Mouse (Mus musculus) midbrain, embryonic 12.5 days (tissue): Measurements from ENCODE around the gene Sun3. TPM values are rescaled to one million over a fixed set of nuclear protein-coding genes. Genes with fewer than 3 reads are reported as not detected.

Source experiments
- ATAC-seq: fragments of 200-750 bp; cut with Nextera tagmentation; 2 replicates; pipeline ENCODE4 v1.8.0; 2017; ENCODE audit warnings: low read depth, moderate TSS enrichment, moderate library complexity; ENCODE audit not compliant: low FRiP score
- H3K27ac ChIP-seq: fragments of 300-500 bp; sonication (generic); replicated peaks from 2 replicates; pipeline ENCODE4 v1.5.1; 2016; ENCODE audit warnings: mild to moderate bottlenecking
- H3K27me3 ChIP-seq: fragments of 300-500 bp; sonication (generic); 2 replicates; pipeline ENCODE4 v1.6.1; 2016; ENCODE audit warnings: mild to moderate bottlenecking
- H3K36me3 ChIP-seq: fragments of 300-500 bp; sonication (generic); 2 replicates; pipeline ENCODE4 v1.6.1; 2016
- H3K4me1 ChIP-seq: fragments of 300-500 bp; sonication (generic); 2 replicates; pipeline ENCODE4 v1.6.1; 2016
- H3K4me2 ChIP-seq: fragments of 300-500 bp; sonication (generic); replicated peaks from 2 replicates; pipeline ENCODE4 v1.6.1; 2016; ENCODE audit warnings: mild to moderate bottlenecking, moderate library complexity
- H3K4me3 ChIP-seq: fragments of 300-500 bp; sonication (generic); 2 replicates; pipeline ENCODE4 v1.5.1; 2016; ENCODE audit warnings: mild to moderate bottlenecking
- H3K9ac ChIP-seq: fragments of 300-500 bp; sonication (generic); replicated peaks from 2 replicates; pipeline ENCODE4 v1.6.1; 2016; ENCODE audit warnings: mild to moderate bottlenecking, moderate library complexity
- H3K9me3 ChIP-seq: fragments of 300-500 bp; sonication (generic); 2 replicates; pipeline ENCODE4 v1.6.1; 2016; ENCODE audit warnings: mild to moderate bottlenecking
- WGBS: fragments of 180-500 bp; shearing (Covaris S2); methylation state at CpG from one replicate; pipeline ENCODE4 v1.1.7; 2016; 5-methylcytosine and 5-hydroxymethylcytosine counted together
- polyA plus RNA-seq: library from polyadenylated mRNA; unstranded; fragments of >200 nt; fragmentation: Nextera tagmentation; extraction: Ambion mirVana; gene quantifications from 2 replicates; pipeline ENCODE4 v1.2.1, GENCODE M21; 2016

Sun3 gene
- not detected in 2 replicates for polyA plus RNA-seq

DNA sequence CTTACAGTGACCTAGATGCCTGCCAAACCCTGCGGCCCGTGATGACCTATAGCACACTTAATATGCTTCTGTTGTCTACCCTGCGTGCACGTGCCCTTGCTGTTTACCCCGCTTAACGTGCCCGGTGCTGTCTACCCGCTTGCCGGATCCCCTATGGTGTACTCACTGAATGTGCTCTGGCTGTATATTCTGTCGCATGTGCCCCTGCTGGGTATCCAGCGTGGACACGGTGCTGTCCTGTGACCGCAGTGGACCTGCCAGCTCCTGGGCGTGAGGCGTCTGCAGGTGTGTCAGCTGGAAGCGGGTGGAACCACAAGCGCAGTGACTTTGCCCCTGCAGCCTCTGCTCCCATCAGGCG, at the start of gene Sun3:
Gene Sun3 (minus strand): TSS at position 289 of the 358 bp plus-strand sequence.
- Histone ChIP-seq H3K4me2 (peak within 1 kb of the TSS; percentile 86), H3K4me3 (peak within 1 kb of the TSS; percentile 55), H3K9ac (peak within 1 kb of the TSS; percentile 40; the same call in 1 of the 2 replicates), H3K27ac (no peak within 1 kb of the TSS), H3K36me3 (no peaks in the 10 kb centered on the region), H3K27me3 (peaks cover 28% of the 10 kb centered on the region), H3K9me3 (no peaks in the 10 kb centered on the region), H3K4me1 (peaks cover 9% of the 10 kb centered on the region)
- 1% methylated on average over 18 of the region's 18 CpGs for WGBS
- ATAC-seq = peak; percentile 78; the same call in 1 of the 2 replicates

GRCm38 (mm10) chr11:9076444-9076843, 27.7 kb upstream of the Sun3 start:
- no peaks in the 10 kb centered on the region for H3K36me3 ChIP-seq
- no peaks in the 10 kb centered on the region for H3K27me3 ChIP-seq
- no peak overlapping the region for H3K27ac ChIP-seq
- 86% methylated on average over 3 of the region's 3 CpGs for WGBS
- no peak overlapping the region for H3K4me3 ChIP-seq
- ATAC-seq = no peak
- no peak overlapping the region for H3K4me2 ChIP-seq
- no peaks in the 10 kb centered on the region for H3K9me3 ChIP-seq
- H3K4me1 ChIP-seq = no peaks in the 10 kb centered on the region
- H3K9ac ChIP-seq = no peak overlapping the region

DNA sequence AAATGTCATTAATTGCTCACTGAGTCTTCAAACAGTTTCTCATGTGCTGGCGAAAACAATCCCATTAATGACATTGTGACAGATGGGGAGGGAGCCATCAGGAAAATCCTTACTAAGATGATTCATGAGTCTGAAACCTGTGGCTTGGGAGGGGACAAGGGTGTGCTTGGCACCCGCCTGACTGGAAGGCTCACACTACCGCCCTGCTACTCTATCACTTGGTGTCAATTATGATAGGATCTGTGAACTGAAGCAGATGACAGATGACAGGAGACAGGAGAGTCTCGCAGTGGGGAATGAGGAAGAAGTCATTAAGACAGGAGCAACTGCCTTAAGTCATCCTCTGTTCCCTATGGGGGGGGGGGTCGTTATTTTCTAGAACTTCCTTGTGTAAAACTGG, 11.7 kb upstream of the Sun3 start:
- Histone ChIP-seq H3K27me3 (no peaks in the 10 kb centered on the region), H3K9ac (no peak overlapping the region), H3K36me3 (no peaks in the 10 kb centered on the region), H3K4me2 (no peak overlapping the region), H3K9me3 (no peaks in the 10 kb centered on the region), H3K4me1 (no peaks in the 10 kb centered on the region), H3K4me3 (no peak overlapping the region), H3K27ac (no peak overlapping the region)
- WGBS = 79% methylated on average over 5 of the region's 5 CpGs
- no peak for ATAC-seq

GRCm38 (mm10) chr11:9060029-9060428, 11.2 kb upstream of the Sun3 start:
- Histone ChIP-seq H3K9me3 (no peaks in the 10 kb centered on the region), H3K4me2 (no peak overlapping the region), H3K4me3 (no peak overlapping the region), H3K27ac (no peak overlapping the region), H3K27me3 (no peaks in the 10 kb centered on the region), H3K36me3 (no peaks in the 10 kb centered on the region), H3K9ac (no peak overlapping the region), H3K4me1 (no peaks in the 10 kb centered on the region)
- 88% methylated on average over 1 of the region's 1 CpGs for WGBS
- ATAC-seq = no peak

DNA sequence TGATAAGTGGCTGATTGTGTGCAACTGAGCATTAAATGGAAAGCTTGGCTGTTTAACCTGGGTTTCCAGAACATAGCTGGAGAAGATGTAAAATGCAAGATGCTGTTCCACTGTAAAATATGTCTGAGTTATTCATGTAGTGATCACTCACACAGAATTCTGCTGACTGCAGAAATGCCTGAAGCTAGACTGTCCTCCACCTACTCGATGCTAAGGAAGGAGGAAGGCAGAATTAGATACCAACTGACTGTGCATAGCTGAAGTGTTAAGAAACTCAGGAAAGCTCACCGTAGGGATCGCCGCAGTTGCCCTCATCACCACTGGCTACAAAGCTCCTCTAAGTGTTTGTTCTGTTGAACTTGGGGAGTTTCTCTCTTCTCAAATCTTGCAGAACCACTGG, 8.9 kb upstream of the Sun3 start:
- 93% methylated on average over 4 of the region's 4 CpGs for WGBS
- H3K9ac ChIP-seq = no peak overlapping the region
- no peak for ATAC-seq

GRCm38 (mm10) chr11:9056937-9057336, 8.1 kb upstream of the Sun3 start:
- Histone ChIP-seq H3K27ac (no peak overlapping the region), H3K4me3 (no peak overlapping the region), H3K4me2 (no peak overlapping the region), H3K9me3 (no peaks in the 10 kb centered on the region), H3K9ac (no peak overlapping the region), H3K4me1 (no peaks in the 10 kb centered on the region), H3K36me3 (no peaks in the 10 kb centered on the region), H3K27me3 (no peaks in the 10 kb centered on the region)
- WGBS = 87% methylated on average over 2 of the region's 2 CpGs
- ATAC-seq = no peak

More for the DNA sequence above, 8.9 kb upstream of the Sun3 start:
- H3K36me3 ChIP-seq = no peaks in the 10 kb centered on the region
- no peaks in the 10 kb centered on the region for H3K27me3 ChIP-seq
- H3K9me3 ChIP-seq = no peaks in the 10 kb centered on the region
- no peak overlapping the region for H3K4me3 ChIP-seq
- H3K4me2 ChIP-seq = no peak overlapping the region
- no peaks in the 10 kb centered on the region for H3K4me1 ChIP-seq
- H3K27ac ChIP-seq = no peak overlapping the region

GRCm38 (mm10) chr11:9051895-9052294, 3.1 kb upstream of the Sun3 start:
- 75% methylated on average over 2 of the region's 2 CpGs for WGBS
- ATAC-seq = no peak
- Histone ChIP-seq H3K4me2 (no peak overlapping the region), H3K9me3 (no peaks in the 10 kb centered on the region), H3K4me3 (no peak overlapping the region), H3K9ac (no peak overlapping the region), H3K36me3 (no peaks in the 10 kb centered on the region), H3K4me1 (peaks cover 9% of the 10 kb centered on the region), H3K27me3 (peaks cover 28% of the 10 kb centered on the region), H3K27ac (no peak overlapping the region)

DNA sequence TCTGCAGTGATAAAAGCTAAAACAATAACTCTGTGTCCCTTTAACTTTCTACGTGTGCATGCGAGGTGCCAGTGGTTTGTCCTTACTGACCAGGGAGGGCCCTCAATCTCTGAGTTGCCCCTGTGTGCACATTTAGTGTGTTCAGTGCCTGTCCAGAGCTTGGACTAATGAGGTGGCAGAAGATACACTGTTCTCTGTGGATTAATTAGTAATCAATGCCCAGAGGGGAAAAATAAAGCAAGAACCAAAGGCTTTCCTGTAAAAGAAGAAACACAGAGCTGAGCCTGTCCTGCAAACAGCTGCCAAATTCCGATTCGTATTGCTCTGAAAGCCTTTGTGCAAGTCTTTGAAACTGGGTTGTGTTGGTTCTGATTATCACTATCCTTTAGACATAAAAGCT, 1.4 kb upstream of the Sun3 start:
- Histone ChIP-seq H3K36me3 (no peaks in the 10 kb centered on the region), H3K27me3 (peaks cover 28% of the 10 kb centered on the region), H3K9ac (no peak overlapping the region), H3K4me2 (no peak overlapping the region), H3K9me3 (no peaks in the 10 kb centered on the region), H3K4me1 (peaks cover 9% of the 10 kb centered on the region), H3K4me3 (no peak overlapping the region), H3K27ac (no peak overlapping the region)
- ATAC-seq = no peak
- 77% methylated on average over 4 of the region's 4 CpGs for whole genome bisulfite sequencing

DNA sequence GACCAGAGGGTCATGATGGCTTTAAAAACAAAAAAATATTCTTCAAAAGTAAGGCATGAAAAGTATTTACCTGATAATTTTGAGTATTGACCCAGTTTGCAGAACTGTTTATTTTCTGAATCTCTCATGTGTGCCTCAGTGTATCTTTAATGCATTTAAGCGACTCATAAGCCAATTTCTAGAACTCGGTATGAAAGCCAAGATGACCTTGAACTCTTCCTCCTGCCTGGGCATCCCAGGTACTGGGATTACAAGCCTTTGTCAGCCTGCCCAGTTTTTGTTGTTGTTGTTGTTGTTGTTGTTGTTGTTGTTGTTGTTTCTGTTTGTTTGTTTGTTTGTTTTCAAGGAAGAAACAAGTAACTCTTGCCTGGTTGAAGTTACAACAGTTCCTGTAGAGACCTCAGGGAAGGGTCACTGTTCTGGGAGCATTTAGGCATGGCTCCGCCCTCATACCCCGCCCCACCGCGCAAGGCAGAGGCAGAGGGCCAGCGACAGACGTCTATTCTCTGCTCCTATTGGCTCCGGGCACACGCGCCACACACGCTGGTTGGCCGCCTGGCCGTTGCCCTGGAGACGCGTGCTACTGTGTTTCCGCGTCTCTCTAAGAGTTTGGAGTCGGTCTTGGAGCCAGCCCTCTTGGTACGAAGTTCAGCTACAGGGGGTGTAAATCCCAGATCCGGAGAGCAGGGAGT, 634 bp downstream of the Sun3 start, which contains the start of gene Gm11992:
Gene Gm11992 (plus strand): TSS at position 584 of the 692 bp plus-strand sequence.
- H3K27me3 ChIP-seq = peaks cover 28% of the 10 kb centered on the region
- H3K27ac ChIP-seq = no peak within 1 kb of the TSS
- ATAC-seq = peak; percentile 100
- no peaks in the 10 kb centered on the region for H3K9me3 ChIP-seq
- no peaks in the 10 kb centered on the region for H3K36me3 ChIP-seq
- H3K4me3 ChIP-seq = peak within 1 kb of the TSS; percentile 55
- peaks cover 9% of the 10 kb centered on the region for H3K4me1 ChIP-seq
- H3K9ac ChIP-seq = peak within 1 kb of the TSS; percentile 40; the same call in 1 of the 2 replicates
- H3K4me2 ChIP-seq = peak within 1 kb of the TSS; percentile 86
- WGBS = 6% methylated on average over 21 of the region's 21 CpGs

- H3K36me3 ChIP-seq = no peaks in the 10 kb centered on the region
- no peak for ATAC-seq
- H3K9ac ChIP-seq = no peak overlapping the region
- 82% methylated on average over 5 of the region's 5 CpGs for WGBS
- H3K4me3 ChIP-seq = no peak overlapping the region
- H3K27me3 ChIP-seq = peaks cover 28% of the 10 kb centered on the region
- no peak overlapping the region for H3K27ac ChIP-seq
- H3K9me3 ChIP-seq = no peaks in the 10 kb centered on the region
- H3K4me2 ChIP-seq = no peak overlapping the region
- peaks cover 9% of the 10 kb centered on the region for H3K4me1 ChIP-seq
Measured at GRCm38 (mm10) chr11:9047044-9047443, 1.7 kb downstream of the Sun3 start.

DNA sequence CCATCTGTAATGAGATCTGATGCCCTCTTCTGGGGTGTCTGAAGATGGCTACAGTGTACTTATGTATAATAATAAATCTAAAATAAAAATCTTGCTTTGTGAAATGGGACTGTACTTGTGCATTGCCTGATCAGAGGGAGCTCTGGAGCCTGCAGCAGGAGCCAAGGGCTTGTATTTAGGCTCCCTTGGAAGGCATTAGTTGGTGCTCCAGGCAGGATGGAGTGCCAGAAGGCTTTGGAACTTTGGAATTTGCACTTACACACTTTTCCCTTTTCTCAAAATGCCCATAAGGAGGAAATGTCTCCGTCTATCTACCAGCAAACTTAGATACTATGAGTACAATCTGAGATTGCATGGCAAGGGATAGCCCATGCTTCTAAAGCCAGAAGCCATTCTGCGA, 2.2 kb downstream of the Sun3 start:
- Histone ChIP-seq H3K4me2 (no peak overlapping the region), H3K9ac (no peak overlapping the region), H3K27me3 (peaks cover 25% of the 10 kb centered on the region), H3K36me3 (no peaks in the 10 kb centered on the region), H3K4me1 (peaks cover 9% of the 10 kb centered on the region), H3K4me3 (no peak overlapping the region), H3K27ac (no peak overlapping the region), H3K9me3 (no peaks in the 10 kb centered on the region)
- ATAC-seq = no peak
- 92% methylated on average over 2 of the region's 2 CpGs for WGBS

- H3K9ac ChIP-seq = no peak overlapping the region
- no peaks in the 10 kb centered on the region for H3K9me3 ChIP-seq
- H3K27me3 ChIP-seq = no peaks in the 10 kb centered on the region
- H3K27ac ChIP-seq = no peak overlapping the region
- H3K4me2 ChIP-seq = no peak overlapping the region
- no peak for ATAC-seq
- H3K4me3 ChIP-seq = no peak overlapping the region
- H3K36me3 ChIP-seq = no peaks in the 10 kb centered on the region
- WGBS = 86% methylated on average over 2 of the region's 2 CpGs
- H3K4me1 ChIP-seq = no peaks in the 10 kb centered on the region
Measured at GRCm38 (mm10) chr11:9031530-9031929, 17.3 kb downstream of the Sun3 start.

DNA sequence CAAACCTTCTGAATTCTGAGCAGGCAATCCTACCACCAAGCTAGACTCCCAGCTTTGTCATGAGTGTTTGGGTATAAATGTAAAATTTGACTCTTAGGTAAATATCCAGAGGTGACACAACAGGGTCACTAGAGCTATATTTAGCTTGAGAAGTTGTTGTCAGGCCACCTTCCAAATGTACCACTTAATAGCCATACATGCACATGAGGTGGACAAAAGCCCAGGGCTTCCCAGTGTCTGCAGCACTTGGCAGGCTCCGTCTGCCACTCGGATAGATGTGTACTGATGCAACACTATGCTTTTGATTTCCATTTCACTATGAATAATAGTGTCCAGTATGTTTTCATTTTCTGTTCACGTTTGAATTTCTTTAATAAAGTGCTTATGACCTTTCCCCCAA, 23.6 kb downstream of the Sun3 start:
- no peak overlapping the region for H3K27ac ChIP-seq
- ATAC-seq = no peak
- H3K9me3 ChIP-seq = no peaks in the 10 kb centered on the region
- H3K36me3 ChIP-seq = no peaks in the 10 kb centered on the region
- H3K4me2 ChIP-seq = no peak overlapping the region
- H3K9ac ChIP-seq = no peak overlapping the region
- H3K4me1 ChIP-seq = no peaks in the 10 kb centered on the region
- WGBS = 83% methylated on average over 3 of the region's 3 CpGs
- H3K27me3 ChIP-seq = no peaks in the 10 kb centered on the region
- no peak overlapping the region for H3K4me3 ChIP-seq
